Mouse (Mus musculus) lung, embryonic 15.5 days (tissue): ENCODE data around the gene Celsr2. TPM values are rescaled to one million over a fixed set of nuclear protein-coding genes. Genes with fewer than 3 reads are reported as not detected.

Experiments used
- ATAC-seq: fragments of 200-750 bp; cut with Nextera tagmentation; 2 replicates; pipeline ENCODE4 v1.8.0; 2017; ENCODE audit warnings: moderate number of reproducible peaks, borderline replicate concordance; ENCODE audit not compliant: low FRiP score, low TSS enrichment; ENCODE audit errors: extremely low read depth
- H3K27ac ChIP-seq: fragments of 300-500 bp; sonication (generic); 2 replicates; pipeline ENCODE4 v1.5.1; 2015; ENCODE audit warnings: moderate library complexity, mild to moderate bottlenecking, inconsistent platforms
- H3K27me3 ChIP-seq: fragments of 300-500 bp; sonication (generic); 2 replicates; pipeline ENCODE4 v1.6.1; 2015; ENCODE audit warnings: inconsistent platforms
- H3K36me3 ChIP-seq: fragments of 300-500 bp; sonication (generic); 2 replicates; pipeline ENCODE4 v1.6.1; 2015; ENCODE audit warnings: inconsistent platforms
- H3K4me1 ChIP-seq: fragments of 300-500 bp; sonication (generic); 2 replicates; pipeline ENCODE4 v1.6.1; 2015; ENCODE audit warnings: inconsistent platforms
- H3K4me2 ChIP-seq: fragments of 300-500 bp; sonication (generic); 2 replicates; pipeline ENCODE4 v1.6.1; 2015; ENCODE audit warnings: inconsistent platforms, mild to moderate bottlenecking, moderate library complexity
- H3K4me3 ChIP-seq: fragments of 300-500 bp; sonication (generic); 2 replicates; pipeline ENCODE4 v1.5.1; 2015; ENCODE audit warnings: mild to moderate bottlenecking, inconsistent platforms
- H3K9ac ChIP-seq: fragments of 300-500 bp; sonication (generic); 2 replicates; pipeline ENCODE4 v1.6.1; 2015; ENCODE audit warnings: inconsistent platforms
- H3K9me3 ChIP-seq: fragments of 300-500 bp; sonication (generic); 2 replicates; pipeline ENCODE4 v1.6.1; 2016; ENCODE audit warnings: inconsistent platforms
- WGBS: fragments of 180-500 bp; shearing (Covaris S2); methylation state at CpG from one replicate; pipeline ENCODE4 v1.1.7; 2015; 5-methylcytosine and 5-hydroxymethylcytosine counted together
- polyA plus RNA-seq: library from polyadenylated mRNA; unstranded; fragments of >200 nt; fragmentation: Nextera tagmentation; extraction: Ambion mirVana; gene quantifications from 2 replicates; pipeline ENCODE4 v1.2.1, GENCODE M21; 2015

Celsr2 gene
- polyA plus RNA-seq, 1 experiment from 2014 or later: 7.5 TPM

- Histone ChIP-seq H3K9ac (peak overlapping the region; percentile 30; the same call in 1 of the 2 replicates), H3K4me2 (peak overlapping the region; percentile 28), H3K4me3 (no peak overlapping the region), H3K4me1 (peaks cover 57% of the 10 kb centered on the region), H3K27ac (peak overlapping the region; percentile 72), H3K27me3 (no peaks in the 10 kb centered on the region), H3K9me3 (no peaks in the 10 kb centered on the region), H3K36me3 (peaks cover 17% of the 10 kb centered on the region)
- ATAC-seq: peak; percentile 41; the same call in 1 of the 2 replicates
- 0% methylated on average over 5 of the region's 5 CpGs for whole genome bisulfite sequencing
These were observed 26.2 kb downstream of the Celsr2 start for GRCm38 (mm10) chr3:108389111-108389545.

- WGBS: 72% methylated on average over 10 of the region's 10 CpGs
- no peaks in the 10 kb centered on the region for H3K27me3 ChIP-seq
- peak overlapping the region; percentile 75; the same call in 1 of the 2 replicates for H3K4me2 ChIP-seq
- H3K4me3 ChIP-seq: no peak overlapping the region
- no peak overlapping the region for H3K9ac ChIP-seq
- peak overlapping the region; percentile 45; the same call in 1 of the 2 replicates for H3K27ac ChIP-seq
- no peak for ATAC-seq
- H3K36me3 ChIP-seq: peaks cover 17% of the 10 kb centered on the region
- no peaks in the 10 kb centered on the region for H3K9me3 ChIP-seq
- H3K4me1 ChIP-seq: peaks cover 62% of the 10 kb centered on the region
These were observed 29.2 kb downstream of the Celsr2 start for GRCm38 (mm10) chr3:108386186-108386585.

GRCm38 (mm10) chr3:108384425-108384824 is 30.9 kb downstream of the Celsr2 start:
- peaks cover 61% of the 10 kb centered on the region for H3K4me1 ChIP-seq
- 26% methylated on average over 2 of the region's 2 CpGs for WGBS

GRCm38 (mm10) chr3:108383485-108384354 is 31.6 kb downstream of the Celsr2 start, which contains the start of gene Psrc1:
Gene Psrc1, plus strand, starts transcription at chr3:108383839.
- peak within 1 kb of the TSS; percentile 75 for H3K4me3 ChIP-seq
- H3K27ac ChIP-seq: peak within 1 kb of the TSS; percentile 77
- no peaks in the 10 kb centered on the region for H3K27me3 ChIP-seq
- peaks cover 17% of the 10 kb centered on the region for H3K36me3 ChIP-seq
- peak within 1 kb of the TSS; percentile 75 for H3K4me2 ChIP-seq
- H3K4me1 ChIP-seq: peaks cover 56% of the 10 kb centered on the region
- H3K9me3 ChIP-seq: no peaks in the 10 kb centered on the region
- peak within 1 kb of the TSS; percentile 45 for H3K9ac ChIP-seq
- WGBS: under 1% methylated on average over 44 of the region's 44 CpGs
- ATAC-seq: peak; percentile 92

More at GRCm38 (mm10) chr3:108384425-108384824, 30.9 kb downstream of the Celsr2 start:
- Histone ChIP-seq H3K27ac (peak overlapping the region; percentile 19; the same call in 1 of the 2 replicates), H3K9me3 (no peaks in the 10 kb centered on the region), H3K36me3 (peaks cover 17% of the 10 kb centered on the region), H3K4me3 (peak overlapping the region; percentile 75), H3K9ac (peak overlapping the region; percentile 45), H3K4me2 (peak overlapping the region; percentile 75), H3K27me3 (no peaks in the 10 kb centered on the region)
- ATAC-seq: no peak

- peak overlapping the region; percentile 19 for H3K4me3 ChIP-seq
- 58% methylated on average over 14 of the region's 14 CpGs for WGBS
- ATAC-seq: no peak
These were observed 33.1 kb downstream of the Celsr2 start for GRCm38 (mm10) chr3:108381945-108382875.

GRCm38 (mm10) chr3:108380695-108381094 is 34.7 kb downstream of the Celsr2 start:
- ATAC-seq: no peak
- 76% methylated on average over 6 of the region's 6 CpGs for WGBS
- Histone ChIP-seq H3K4me1 (peaks cover 35% of the 10 kb centered on the region), H3K4me2 (no peak overlapping the region), H3K27me3 (no peaks in the 10 kb centered on the region), H3K36me3 (no peaks in the 10 kb centered on the region), H3K9me3 (no peaks in the 10 kb centered on the region), H3K4me3 (no peak overlapping the region), H3K9ac (no peak overlapping the region), H3K27ac (no peak overlapping the region)

More at GRCm38 (mm10) chr3:108381945-108382875, 33.1 kb downstream of the Celsr2 start:
- peaks cover 11% of the 10 kb centered on the region for H3K36me3 ChIP-seq
- H3K9ac ChIP-seq: no peak overlapping the region; the same call in 1 of the 2 replicates
- H3K9me3 ChIP-seq: no peaks in the 10 kb centered on the region
- H3K27ac ChIP-seq: 0 out of 2 replicates have a peak overlapping the region, but pooled peaks have one; percentile 77
- no peaks in the 10 kb centered on the region for H3K27me3 ChIP-seq
- H3K4me2 ChIP-seq: peak overlapping the region; percentile 75
- peaks cover 49% of the 10 kb centered on the region for H3K4me1 ChIP-seq

- 72% methylated on average over 7 of the region's 7 CpGs for WGBS
- Histone ChIP-seq H3K4me3 (no peak overlapping the region), H3K4me1 (peaks cover 19% of the 10 kb centered on the region), H3K27me3 (no peaks in the 10 kb centered on the region), H3K9me3 (no peaks in the 10 kb centered on the region), H3K36me3 (no peaks in the 10 kb centered on the region), H3K4me2 (no peak overlapping the region), H3K9ac (no peak overlapping the region), H3K27ac (no peak overlapping the region)
- ATAC-seq: no peak
These were observed 36.3 kb downstream of the Celsr2 start for GRCm38 (mm10) chr3:108378875-108379663.

GRCm38 (mm10) chr3:108372691-108373090 is 42.7 kb downstream of the Celsr2 start:
- peak; percentile 78 for ATAC-seq
- H3K36me3 ChIP-seq: no peaks in the 10 kb centered on the region
- H3K27ac ChIP-seq: peak overlapping the region; percentile 92
- 29% methylated on average over 3 of the region's 3 CpGs for WGBS
- H3K27me3 ChIP-seq: no peaks in the 10 kb centered on the region
- no peak overlapping the region for H3K4me2 ChIP-seq
- H3K4me1 ChIP-seq: peaks cover 21% of the 10 kb centered on the region
- no peaks in the 10 kb centered on the region for H3K9me3 ChIP-seq
- H3K4me3 ChIP-seq: no peak overlapping the region
- no peak overlapping the region for H3K9ac ChIP-seq

GRCm38 (mm10) chr3:108372274-108372673 is 43.1 kb downstream of the Celsr2 start:
- no peak overlapping the region for H3K9ac ChIP-seq
- H3K4me2 ChIP-seq: no peak overlapping the region
- 14% methylated on average over 3 of the region's 3 CpGs for WGBS
- peak; percentile 63 for ATAC-seq
- no peaks in the 10 kb centered on the region for H3K36me3 ChIP-seq
- no peak overlapping the region for H3K4me3 ChIP-seq
- H3K27ac ChIP-seq: peak overlapping the region; percentile 92
- no peaks in the 10 kb centered on the region for H3K27me3 ChIP-seq
- H3K4me1 ChIP-seq: peaks cover 21% of the 10 kb centered on the region
- H3K9me3 ChIP-seq: no peaks in the 10 kb centered on the region

- peaks cover 24% of the 10 kb centered on the region for H3K4me1 ChIP-seq
These were observed 46.6 kb downstream of the Celsr2 start for GRCm38 (mm10) chr3:108368721-108369120.

GRCm38 (mm10) chr3:108367828-108368227 is 47.5 kb downstream of the Celsr2 start:
- 77% methylated on average over 3 of the region's 3 CpGs for WGBS
- Histone ChIP-seq H3K36me3 (no peaks in the 10 kb centered on the region), H3K9ac (no peak overlapping the region), H3K9me3 (no peaks in the 10 kb centered on the region), H3K4me1 (peaks cover 21% of the 10 kb centered on the region), H3K4me3 (no peak overlapping the region), H3K4me2 (no peak overlapping the region; the same call in 1 of the 2 replicates), H3K27ac (no peak overlapping the region), H3K27me3 (no peaks in the 10 kb centered on the region)
- no peak for ATAC-seq

More at GRCm38 (mm10) chr3:108368721-108369120, 46.6 kb downstream of the Celsr2 start:
- no peak for ATAC-seq
- Histone ChIP-seq H3K9ac (no peak overlapping the region), H3K27ac (no peak overlapping the region), H3K4me3 (no peak overlapping the region), H3K27me3 (no peaks in the 10 kb centered on the region), H3K4me2 (no peak overlapping the region), H3K9me3 (no peaks in the 10 kb centered on the region), H3K36me3 (no peaks in the 10 kb centered on the region)
- 76% methylated on average over 5 of the region's 5 CpGs for WGBS
